Mouse (Mus musculus): Measurements from ENCODE around the gene Nup43. TPM values are rescaled to one million over a fixed set of nuclear protein-coding genes. Genes with fewer than 3 reads are reported as not detected.

The Nup43 gene
- polyA plus RNA-seq, 1 experiment: 0.50 TPM

DNA sequence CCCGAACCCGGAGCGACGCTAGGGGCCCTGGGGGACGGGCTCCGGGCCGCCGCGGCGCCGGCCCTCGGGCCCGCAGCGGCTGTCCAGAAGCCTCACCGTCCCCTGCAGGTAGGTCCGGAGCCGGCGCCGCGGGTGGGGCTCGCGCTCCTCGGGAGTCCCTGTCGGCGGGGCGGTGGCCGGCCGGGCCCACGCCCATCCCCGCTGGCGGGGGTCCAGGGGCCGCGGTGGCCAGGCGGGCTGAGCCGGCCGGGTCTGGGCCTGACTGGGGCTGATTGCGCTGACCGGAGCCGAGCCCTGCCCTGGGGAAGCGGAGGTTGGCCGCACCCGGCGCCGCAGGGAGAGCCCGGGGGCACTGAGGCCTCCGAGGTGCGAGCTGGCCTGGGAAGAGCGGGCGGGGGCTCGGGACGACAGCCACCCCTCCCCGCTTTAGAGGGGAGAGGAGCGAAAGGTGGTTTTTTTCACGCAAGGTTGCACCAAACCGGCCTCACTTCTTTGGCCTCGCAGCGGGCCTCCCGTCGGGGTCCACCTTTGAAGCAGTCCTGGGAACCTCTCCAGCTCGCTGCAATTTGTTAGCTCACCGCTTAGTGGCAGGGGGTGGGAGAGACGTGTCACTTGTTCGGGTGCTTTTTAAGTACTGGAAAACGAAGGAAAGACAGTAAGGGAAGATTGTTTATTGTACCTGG lies 14.2 kb downstream of the Nup43 start:
- peaks cover 38% of the 10 kb centered on the region for H3K36me3 ChIP-seq (replicated peaks; ENCODE audit: low read length)
- no peaks in the 10 kb centered on the region for H3K27me3 ChIP-seq (replicated peaks)
- H3K4me3 ChIP-seq (replicated peaks): peak overlapping the region; percentile 97
- no peaks in the 10 kb centered on the region for H3K9me3 ChIP-seq
- no peak for TF ChIP-seq FLI1 (IDR thresholded peaks at IDR 0.05; ENCODE audit: low read length)
- no peak for TF ChIP-seq GATA1 (IDR thresholded peaks at IDR 0.05; ENCODE audit: borderline replicate concordance, low read length)
- peaks cover 63% of the 10 kb centered on the region for H3K4me1 ChIP-seq

DNA sequence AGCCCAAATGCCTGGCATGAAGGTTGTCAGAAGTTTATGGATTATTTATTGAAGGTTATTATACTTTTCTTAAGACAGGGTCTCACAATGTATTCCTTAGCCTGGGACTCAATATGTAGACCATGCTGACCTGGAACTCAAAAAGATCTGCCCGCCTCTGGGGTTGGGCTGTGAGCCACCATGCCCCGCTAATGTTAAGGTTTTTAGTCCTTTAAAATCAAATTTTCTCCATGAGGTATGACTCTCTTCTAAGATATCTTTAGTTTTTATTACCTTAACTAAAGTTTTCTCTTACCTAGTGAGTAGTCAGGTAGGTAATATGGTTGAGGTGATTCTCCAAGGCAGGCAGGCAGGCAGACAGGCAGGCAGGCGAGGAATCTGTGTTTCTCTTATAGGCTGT lies 14.9 kb downstream of the Nup43 start:
- Histone ChIP-seq H3K9me3 (no peaks in the 10 kb centered on the region), H3K36me3 (replicated peaks; ENCODE audit: low read length) (peaks cover 36% of the 10 kb centered on the region), H3K4me1 (peaks cover 70% of the 10 kb centered on the region), H3K27me3 (replicated peaks) (no peaks in the 10 kb centered on the region), H3K4me3 (replicated peaks) (peak overlapping the region; percentile 97)
- TF ChIP-seq FLI1 (IDR thresholded peaks at IDR 0.05; ENCODE audit: low read length) (no peak), GATA1 (IDR thresholded peaks at IDR 0.05; ENCODE audit: borderline replicate concordance, low read length) (no peak)

DNA sequence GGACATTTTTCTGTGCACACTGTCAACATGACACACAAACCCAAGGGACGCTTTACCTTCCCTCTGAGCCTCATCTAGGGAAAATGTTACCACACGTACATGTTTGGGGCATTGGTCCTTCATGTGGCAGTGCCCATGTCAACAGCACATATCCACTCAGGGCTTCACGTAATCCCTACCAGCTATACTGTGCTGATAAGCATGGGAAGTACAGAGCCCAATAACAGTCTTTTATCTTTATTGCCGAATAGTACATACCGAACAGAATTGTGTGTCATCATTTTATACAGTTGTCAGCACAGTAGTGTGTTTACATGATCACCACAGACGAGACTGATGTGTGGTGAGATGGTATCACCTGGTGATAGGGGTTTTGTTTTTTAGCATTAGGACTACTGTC lies 19.6 kb downstream of the Nup43 start:
- Histone ChIP-seq H3K9me3 (no peaks in the 10 kb centered on the region), H3K27me3 (replicated peaks) (no peaks in the 10 kb centered on the region), H3K36me3 (replicated peaks; ENCODE audit: low read length) (peaks cover 45% of the 10 kb centered on the region), H3K4me3 (replicated peaks) (no peak overlapping the region), H3K4me1 (peaks cover 64% of the 10 kb centered on the region)
- TF ChIP-seq GATA1 (IDR thresholded peaks at IDR 0.05; ENCODE audit: borderline replicate concordance, low read length) (no peak), FLI1 (IDR thresholded peaks at IDR 0.05; ENCODE audit: low read length) (no peak)

DNA sequence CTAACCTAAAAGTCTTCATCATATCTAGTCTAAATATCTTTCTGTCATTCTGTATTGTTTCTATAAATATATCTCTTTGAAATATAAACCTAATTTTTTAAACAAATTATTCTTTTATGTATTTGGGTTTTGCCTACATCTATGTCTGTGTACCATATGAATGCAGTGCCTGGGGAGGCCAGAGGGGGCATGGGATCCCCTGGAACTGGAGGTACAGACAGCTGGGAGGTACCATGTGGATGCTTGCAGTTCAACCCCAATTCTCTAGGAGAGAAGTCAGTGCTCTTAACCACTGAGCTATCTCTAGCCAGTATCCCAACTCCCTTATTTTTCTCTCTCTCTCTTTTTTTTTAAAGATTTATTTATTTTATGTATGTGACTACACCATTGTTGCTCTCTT lies 28.0 kb downstream of the Nup43 start:
- H3K4me3 ChIP-seq (replicated peaks): no peak overlapping the region

DNA sequence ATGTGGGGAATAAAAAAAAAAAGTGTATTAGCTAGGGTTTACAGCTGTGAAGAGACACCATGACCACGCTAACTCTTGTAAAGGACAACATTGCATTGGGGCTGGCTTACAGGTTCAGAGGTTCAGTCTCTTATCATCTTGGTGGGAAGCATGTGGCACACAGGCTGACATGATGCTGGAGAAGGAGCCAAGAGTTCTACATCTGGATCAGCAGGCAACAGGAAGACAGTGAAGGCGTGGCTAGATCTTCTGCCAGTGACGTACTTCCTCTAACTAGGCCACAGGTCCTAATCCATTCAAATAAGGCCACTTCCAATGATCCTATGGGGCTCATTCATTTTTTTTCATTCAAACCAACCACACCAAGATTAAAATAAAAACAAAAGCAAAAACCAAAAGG lies 32.8 kb downstream of the Nup43 start:
- peak overlapping the region; percentile 48 for H3K4me3 ChIP-seq (replicated peaks)
- peaks cover 93% of the 10 kb centered on the region for H3K36me3 ChIP-seq (replicated peaks; ENCODE audit: low read length)
- H3K27me3 ChIP-seq (replicated peaks): no peaks in the 10 kb centered on the region
- TF ChIP-seq GATA1 (IDR thresholded peaks at IDR 0.05; ENCODE audit: borderline replicate concordance, low read length) (no peak), FLI1 (IDR thresholded peaks at IDR 0.05; ENCODE audit: low read length) (no peak)
- H3K9me3 ChIP-seq: no peaks in the 10 kb centered on the region
- peaks cover 35% of the 10 kb centered on the region for H3K4me1 ChIP-seq

More for the DNA sequence above, 28.0 kb downstream of the Nup43 start:
- TF ChIP-seq GATA1 (IDR thresholded peaks at IDR 0.05; ENCODE audit: borderline replicate concordance, low read length) (no peak), FLI1 (IDR thresholded peaks at IDR 0.05; ENCODE audit: low read length) (no peak)
- Histone ChIP-seq H3K36me3 (replicated peaks; ENCODE audit: low read length) (peaks cover 91% of the 10 kb centered on the region), H3K4me1 (peaks cover 21% of the 10 kb centered on the region), H3K9me3 (no peaks in the 10 kb centered on the region), H3K27me3 (replicated peaks) (no peaks in the 10 kb centered on the region)

DNA sequence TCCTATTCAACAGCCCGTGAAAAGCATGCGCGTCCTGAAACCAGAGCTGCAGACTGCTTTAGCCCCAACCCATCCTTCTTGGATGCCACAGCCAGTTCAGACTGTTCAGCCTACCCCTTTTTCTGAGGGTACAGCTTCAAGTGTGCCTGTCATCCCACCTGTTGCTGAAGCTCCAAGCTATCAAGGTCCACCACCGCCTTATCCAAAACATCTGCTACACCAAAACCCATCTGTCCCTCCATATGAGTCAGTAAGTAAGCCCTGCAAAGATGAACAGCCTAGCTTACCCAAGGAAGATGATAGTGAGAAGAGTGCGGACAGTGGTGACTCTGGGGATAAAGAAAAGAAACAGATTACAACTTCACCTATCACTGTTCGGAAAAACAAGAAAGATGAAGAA lies 35.3 kb downstream of the Nup43 start:
- no peaks in the 10 kb centered on the region for H3K27me3 ChIP-seq (replicated peaks)
- peaks cover 28% of the 10 kb centered on the region for H3K4me1 ChIP-seq
- no peaks in the 10 kb centered on the region for H3K9me3 ChIP-seq
- peaks cover 96% of the 10 kb centered on the region for H3K36me3 ChIP-seq (replicated peaks; ENCODE audit: low read length)
- H3K4me3 ChIP-seq (replicated peaks): no peak overlapping the region
- TF ChIP-seq GATA1 (IDR thresholded peaks at IDR 0.05; ENCODE audit: borderline replicate concordance, low read length) (no peak), FLI1 (IDR thresholded peaks at IDR 0.05; ENCODE audit: low read length) (no peak)

DNA sequence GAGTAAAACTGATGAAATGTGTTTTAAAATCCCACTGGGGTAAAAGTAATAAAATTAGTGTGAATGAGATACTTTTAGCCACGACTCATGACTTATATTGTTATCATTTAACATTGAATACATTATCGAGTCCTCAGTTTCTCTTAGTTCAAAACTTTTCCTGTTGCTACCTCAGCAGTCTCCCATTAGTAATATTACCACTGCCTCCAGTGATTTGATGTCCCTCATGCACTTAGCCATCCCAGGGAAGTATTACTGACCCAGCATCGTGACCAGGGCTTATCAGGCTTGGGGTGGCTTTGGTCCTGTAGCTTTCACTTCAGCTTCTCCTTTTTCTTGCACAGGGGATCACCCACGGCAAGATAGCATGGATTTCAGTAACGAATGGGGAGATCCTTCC lies 42.8 kb downstream of the Nup43 start:
- H3K36me3 ChIP-seq (replicated peaks; ENCODE audit: low read length): peaks cover 96% of the 10 kb centered on the region
- H3K4me1 ChIP-seq: 0 out of 2 replicates have a peak, but pooled peaks cover 3% of the 10 kb centered on the region
- TF ChIP-seq GATA1 (IDR thresholded peaks at IDR 0.05; ENCODE audit: borderline replicate concordance, low read length): no peak
- no peak for TF ChIP-seq FLI1 (IDR thresholded peaks at IDR 0.05; ENCODE audit: low read length)

DNA sequence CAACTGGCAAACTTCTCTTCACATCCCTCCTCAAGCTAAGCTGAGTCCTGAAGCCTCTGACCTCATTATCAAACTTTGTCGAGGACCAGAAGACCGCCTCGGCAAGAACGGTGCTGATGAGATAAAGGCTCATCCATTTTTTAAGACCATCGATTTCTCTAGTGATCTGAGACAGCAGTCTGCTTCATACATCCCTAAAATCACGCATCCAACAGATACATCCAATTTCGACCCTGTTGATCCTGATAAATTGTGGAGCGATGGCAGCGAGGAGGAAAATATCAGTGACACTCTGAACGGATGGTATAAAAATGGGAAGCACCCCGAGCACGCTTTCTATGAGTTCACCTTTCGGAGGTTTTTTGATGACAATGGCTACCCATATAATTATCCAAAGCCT lies 45.2 kb downstream of the Nup43 start:
- Histone ChIP-seq H3K27me3 (replicated peaks) (no peaks in the 10 kb centered on the region), H3K9me3 (no peaks in the 10 kb centered on the region), H3K4me3 (replicated peaks) (no peak overlapping the region), H3K4me1 (0 out of 2 replicates have a peak, but pooled peaks cover 3% of the 10 kb centered on the region), H3K36me3 (replicated peaks; ENCODE audit: low read length) (peaks cover 89% of the 10 kb centered on the region)
- TF ChIP-seq FLI1 (IDR thresholded peaks at IDR 0.05; ENCODE audit: low read length) (no peak), GATA1 (IDR thresholded peaks at IDR 0.05; ENCODE audit: borderline replicate concordance, low read length) (no peak)

More for the DNA sequence above, 42.8 kb downstream of the Nup43 start:
- Histone ChIP-seq H3K4me3 (replicated peaks) (no peak overlapping the region), H3K27me3 (replicated peaks) (no peaks in the 10 kb centered on the region), H3K9me3 (no peaks in the 10 kb centered on the region)

DNA sequence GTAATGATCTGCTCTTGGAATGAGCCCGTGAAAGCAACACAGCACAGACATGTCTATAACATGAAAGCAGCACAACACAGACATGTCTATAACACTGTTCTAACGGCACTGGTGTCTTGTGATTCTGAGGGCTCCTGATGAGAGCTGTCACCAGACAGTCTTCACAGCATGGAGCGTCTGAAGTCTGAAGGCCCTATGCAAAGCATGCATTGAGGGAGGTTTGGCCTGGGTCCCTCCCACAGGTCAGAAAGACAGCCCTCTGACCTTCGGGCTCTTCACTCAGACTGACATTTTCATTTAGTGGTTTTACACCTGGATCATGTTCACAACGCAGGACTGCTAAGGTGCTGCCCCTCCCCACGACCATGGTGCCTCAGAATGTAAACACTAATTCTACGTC lies 47.8 kb downstream of the Nup43 start:
- no peak overlapping the region for H3K4me3 ChIP-seq (replicated peaks)
- no peaks in the 10 kb centered on the region for H3K27me3 ChIP-seq (replicated peaks)
- TF ChIP-seq GATA1 (IDR thresholded peaks at IDR 0.05; ENCODE audit: borderline replicate concordance, low read length) (no peak), FLI1 (IDR thresholded peaks at IDR 0.05; ENCODE audit: low read length) (no peak)
- peaks cover 4% of the 10 kb centered on the region; the same call in 1 of the 2 replicates for H3K4me1 ChIP-seq
- no peaks in the 10 kb centered on the region for H3K9me3 ChIP-seq
- peaks cover 81% of the 10 kb centered on the region for H3K36me3 ChIP-seq (replicated peaks; ENCODE audit: low read length)

DNA sequence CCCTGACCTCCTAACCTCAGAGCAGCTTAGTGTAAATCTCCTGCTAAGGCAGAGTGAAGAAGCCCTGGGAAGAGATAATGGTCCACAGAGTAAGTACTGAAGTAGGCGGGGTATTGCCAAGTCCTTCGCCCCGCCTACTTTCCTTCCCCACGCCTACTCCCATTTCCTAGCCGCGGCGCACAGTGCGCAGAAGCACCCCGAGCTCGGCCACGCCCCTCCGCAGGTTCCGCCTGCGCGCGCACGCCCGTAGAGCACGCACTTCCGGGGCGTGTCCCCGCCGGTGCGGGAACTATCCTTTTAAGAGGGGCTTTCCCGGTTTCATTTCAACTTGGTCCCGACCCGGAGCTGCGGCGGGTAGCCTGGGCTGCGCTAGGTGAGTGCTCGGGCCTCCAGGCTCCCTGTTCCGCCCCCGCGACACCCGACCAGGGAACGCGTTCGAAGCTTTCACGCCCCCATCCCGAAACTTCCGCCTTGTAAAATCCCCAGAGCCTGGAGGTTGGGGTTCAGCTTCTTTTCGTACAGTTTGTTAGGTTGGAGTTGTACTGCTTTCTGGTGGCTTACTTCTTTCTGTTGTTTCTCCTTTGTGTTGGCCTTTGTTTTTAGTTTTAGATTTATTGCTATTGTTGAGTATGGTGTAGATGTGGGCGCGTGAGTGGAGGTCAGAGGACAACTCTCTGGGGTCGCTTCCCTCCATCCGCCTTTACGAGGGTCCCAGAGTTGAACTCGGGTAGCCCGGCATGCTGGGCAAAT lies 58.6 kb downstream of the Nup43 start, which contains the start of gene Katna1:
Gene Katna1 (plus strand): TSS at position 250 of the 750 bp plus-strand sequence.
- Histone ChIP-seq H3K27me3 (replicated peaks) (no peaks in the 10 kb centered on the region), H3K4me3 (replicated peaks) (peak within 1 kb of the TSS; percentile 94), H3K9me3 (no peaks in the 10 kb centered on the region), H3K4me1 (peaks cover 47% of the 10 kb centered on the region), H3K36me3 (replicated peaks; ENCODE audit: low read length) (peaks cover 3% of the 10 kb centered on the region)
- TF ChIP-seq GATA1 (IDR thresholded peaks at IDR 0.05; ENCODE audit: borderline replicate concordance, low read length): no peak
- TF ChIP-seq FLI1 (IDR thresholded peaks at IDR 0.05; ENCODE audit: low read length): peak; percentile 45
